Comparison of ENCODE assay signal across 21 mouse cellular contexts in the genomic region with DNA sequence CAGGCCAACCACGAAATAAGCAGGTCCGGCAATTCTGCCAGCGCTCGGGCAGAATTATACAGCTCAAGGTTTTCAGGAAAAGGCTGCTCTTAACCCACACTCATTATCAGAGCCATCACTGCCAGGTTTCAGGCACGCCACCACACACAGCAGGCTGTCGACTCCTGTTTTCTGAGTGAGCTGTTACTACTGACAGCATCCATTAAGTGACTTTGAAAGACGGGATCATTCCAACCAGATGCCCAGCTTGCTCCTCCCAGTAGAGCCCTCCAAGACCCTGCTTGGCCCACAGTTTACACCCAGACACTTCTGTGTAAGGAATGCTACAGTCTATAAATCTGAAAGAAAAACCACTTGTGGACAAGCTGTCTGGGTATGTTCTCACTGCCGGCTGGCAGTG. TPM values are rescaled to one million over a fixed set of nuclear protein-coding genes. Genes with fewer than 3 reads are reported as not detected.
DNase-seq lines count a peak whose midpoint lies in the region; ATAC-seq and TF ChIP-seq lines count a peak whose summit lies in the region.
"Had no signal": no experiment of that assay in that cellular context is flagged by ENCODE, and none has a peak within 500 bp of the region (broad histone marks: within the 10 kb centered on the region; RNA-seq: fewer than 3 reads in every experiment).

No protein-coding gene starts in this region.

- no peak for TF ChIP-seq CTCF in intestine, postnatal 0 days (IDR thresholded peaks at IDR 0.05; ENCODE audit: low read depth)

- no peak overlapping the region for H3K9ac ChIP-seq in forebrain, embryonic 15.5 days (replicated peaks)
- H3K9ac ChIP-seq in intestine, postnatal 0 days (ENCODE audit: low read depth, low read length), result 0 out of 2 replicates have a peak overlapping the region, but pooled peaks have one; percentile 31
- no peak overlapping the region for H3K9ac ChIP-seq in intestine, embryonic 15.5 days
- H3K9ac ChIP-seq: liver, embryonic 15.5 days; midbrain, embryonic 12.5 days had no signal

- no peak for DNase-seq in forebrain, embryonic 10.5 days (ENCODE audit: extremely low spot score, low spot score)
- peak; percentile 81 for DNase-seq in Muller cell, postnatal 12 days (ENCODE audit: inconsistent ontology term)
- peak; percentile 57 for DNase-seq in limb, embryonic 10.5 days (ENCODE audit: low spot score)
- no peak for DNase-seq in layer of hippocampus, adult 11-12 months (ENCODE audit: low spot score)
- no peak for DNase-seq in gastrocnemius, postnatal 14 days
- DNase-seq: kidney, adult 18-20 months; thymus, postnatal 4 days had no signal

- ATAC-seq in forebrain, embryonic 15.5 days (replicated peaks), result peak; percentile 81
- no peak for ATAC-seq in intestine, postnatal 0 days
- no peak for ATAC-seq in intestine, embryonic 15.5 days
- ATAC-seq: CD4-positive, CD25-positive, alpha-beta regulatory T cell, adult 4 months; Patski had no signal

- peaks cover 33% of the 10 kb centered on the region for H3K36me3 ChIP-seq in forebrain, embryonic 15.5 days
- H3K36me3 ChIP-seq in forebrain, embryonic 10.5 days (replicated peaks), result peaks cover 48% of the 10 kb centered on the region
- H3K36me3 ChIP-seq in intestine, postnatal 0 days (ENCODE audit: control insufficient read depth, insufficient read depth), result peaks cover 32% of the 10 kb centered on the region
- H3K36me3 ChIP-seq in intestine, embryonic 15.5 days, result peaks cover 10% of the 10 kb centered on the region; the same call in 1 of the 2 replicates
- H3K36me3 ChIP-seq in limb, embryonic 10.5 days, result peaks cover 51% of the 10 kb centered on the region
- H3K36me3 ChIP-seq: liver, embryonic 15.5 days had no signal

- no peak overlapping the region for H3K4me2 ChIP-seq in forebrain, embryonic 15.5 days (replicated peaks)
- H3K4me2 ChIP-seq in intestine, postnatal 0 days (replicated peaks; ENCODE audit: low read depth), result no peak overlapping the region
- no peak overlapping the region for H3K4me2 ChIP-seq in intestine, embryonic 15.5 days (replicated peaks)
- H3K4me2 ChIP-seq: liver, embryonic 15.5 days; midbrain, embryonic 12.5 days had no signal

- H3K9me3 ChIP-seq in forebrain, embryonic 15.5 days, result no peaks in the 10 kb centered on the region
- H3K9me3 ChIP-seq in forebrain, embryonic 10.5 days, result no peaks in the 10 kb centered on the region
- no peaks in the 10 kb centered on the region for H3K9me3 ChIP-seq in intestine, postnatal 0 days (ENCODE audit: control insufficient read depth)
- no peaks in the 10 kb centered on the region for H3K9me3 ChIP-seq in intestine, embryonic 15.5 days
- no peaks in the 10 kb centered on the region for H3K9me3 ChIP-seq in limb, embryonic 10.5 days (replicated peaks)
- H3K9me3 ChIP-seq: liver, embryonic 15.5 days; midbrain, embryonic 12.5 days had no signal

- no peak overlapping the region for H3K4me3 ChIP-seq in forebrain, embryonic 15.5 days
- H3K4me3 ChIP-seq in forebrain, embryonic 10.5 days, result no peak overlapping the region
- no peak overlapping the region for H3K4me3 ChIP-seq in intestine, postnatal 0 days (ENCODE audit: low read depth, low read length)
- no peak overlapping the region for H3K4me3 ChIP-seq in intestine, embryonic 15.5 days (replicated peaks)
- H3K4me3 ChIP-seq in limb, embryonic 10.5 days, result no peak overlapping the region
- H3K4me3 ChIP-seq: liver, embryonic 15.5 days; midbrain, embryonic 12.5 days had no signal

- H3K27ac ChIP-seq in forebrain, embryonic 15.5 days (replicated peaks), result 0 out of 2 replicates have a peak overlapping the region, but pooled peaks have one; percentile 0
- H3K27ac ChIP-seq in forebrain, embryonic 10.5 days, result no peak overlapping the region
- no peak overlapping the region for H3K27ac ChIP-seq in intestine, postnatal 0 days (ENCODE audit: low read depth, low read length)
- no peak overlapping the region for H3K27ac ChIP-seq in intestine, embryonic 15.5 days
- H3K27ac ChIP-seq in limb, embryonic 10.5 days, result no peak overlapping the region
- H3K27ac ChIP-seq: liver, embryonic 15.5 days; midbrain, embryonic 12.5 days had no signal

- H3K4me1 ChIP-seq in forebrain, embryonic 15.5 days, result peaks cover 16% of the 10 kb centered on the region
- H3K4me1 ChIP-seq in forebrain, embryonic 10.5 days, result peaks cover 9% of the 10 kb centered on the region
- peaks cover 6% of the 10 kb centered on the region; the same call in 1 of the 2 replicates for H3K4me1 ChIP-seq in intestine, postnatal 0 days (replicated peaks; ENCODE audit: control insufficient read depth, insufficient read depth, low read length)
- peaks cover 9% of the 10 kb centered on the region for H3K4me1 ChIP-seq in intestine, embryonic 15.5 days (replicated peaks)
- H3K4me1 ChIP-seq in limb, embryonic 10.5 days, result peaks cover 27% of the 10 kb centered on the region

- intact Hi-C loops in gastrocnemius, postnatal 14 days (cut with DNase I; ENCODE audit: low total_unique reads), result no loop called here

- 24% methylated on average over 8 of the region's 8 CpGs for WGBS in forebrain, embryonic 15.5 days
- 73% methylated on average over 8 of the region's 8 CpGs for WGBS in forebrain, embryonic 10.5 days
- WGBS in intestine, postnatal 0 days, result 65% methylated on average over 8 of the region's 8 CpGs
- WGBS in intestine, embryonic 15.5 days, result 48% methylated on average over 8 of the region's 8 CpGs
- 26% methylated on average over 8 of the region's 8 CpGs for WGBS in limb, embryonic 10.5 days

- no peaks in the 10 kb centered on the region for H3K27me3 ChIP-seq in forebrain, embryonic 15.5 days
- no peaks in the 10 kb centered on the region for H3K27me3 ChIP-seq in forebrain, embryonic 10.5 days (ENCODE audit: poor library complexity, severe bottlenecking)
- no peaks in the 10 kb centered on the region for H3K27me3 ChIP-seq in intestine, postnatal 0 days (replicated peaks; ENCODE audit: control insufficient read depth, insufficient read depth, low read length)
- H3K27me3 ChIP-seq in intestine, embryonic 15.5 days (replicated peaks), result no peaks in the 10 kb centered on the region
- no peaks in the 10 kb centered on the region for H3K27me3 ChIP-seq in limb, embryonic 10.5 days (ENCODE audit: low read depth, poor library complexity, severe bottlenecking)
- H3K27me3 ChIP-seq: liver, embryonic 15.5 days; midbrain, embryonic 12.5 days; Patski had no signal

RNA-seq across cellular contexts. Expression of a gene that starts 12.9 kb away (rescaled TPM):
- polyA plus RNA-seq in forebrain, embryonic 15.5 days (2015; fragmentation: Nextera tagmentation; extraction: Ambion mirVana), result 54.8 and 61.1 TPM in 2 replicates
- polyA plus RNA-seq in forebrain, embryonic 10.5 days (2016; fragmentation: Nextera tagmentation; extraction: Ambion mirVana), result 34.3 and 36.7 TPM in 2 replicates
- polyA plus RNA-seq in intestine, postnatal 0 days (2015; fragmentation: Nextera tagmentation; extraction: Ambion mirVana), result 9.8 and 10.6 TPM in 2 replicates
- polyA plus RNA-seq in intestine, embryonic 15.5 days (2015; fragmentation: Nextera tagmentation; extraction: Ambion mirVana), result 18.8 and 21.9 TPM in 2 replicates
- 40.5 and 50.1 TPM in 2 replicates for polyA plus RNA-seq in limb, embryonic 10.5 days (2016; fragmentation: Nextera tagmentation; extraction: Ambion mirVana)
- total RNA-seq in gastrocnemius, postnatal 14 days (2021), result 10 to 100 TPM in 1 of 2 experiments, 1 to 10 TPM in 1; 7.5 to 13.9 TPM

RNA-seq across cellular contexts. Expression of a gene that starts 26.6 kb away (rescaled TPM):
- polyA plus RNA-seq in forebrain, embryonic 15.5 days (2015; fragmentation: Nextera tagmentation; extraction: Ambion mirVana), result not detected in 2 replicates
- not detected in 2 replicates for polyA plus RNA-seq in forebrain, embryonic 10.5 days (2016; fragmentation: Nextera tagmentation; extraction: Ambion mirVana)
- not detected in 2 replicates for polyA plus RNA-seq in intestine, postnatal 0 days (2015; fragmentation: Nextera tagmentation; extraction: Ambion mirVana)
- polyA plus RNA-seq in intestine, embryonic 15.5 days (2015; fragmentation: Nextera tagmentation; extraction: Ambion mirVana), result not detected in 2 replicates
- polyA plus RNA-seq in limb, embryonic 10.5 days (2016; fragmentation: Nextera tagmentation; extraction: Ambion mirVana), result not detected in 2 replicates
- total RNA-seq in gastrocnemius, postnatal 14 days (2021), result not detected
- total RNA-seq: adrenal gland, adult 18-20 months; common myeloid progenitor, adult 5-6 weeks; layer of hippocampus, adult 18-20 months; left cerebral cortex, postnatal 25 days; neutrophil, adult 5-6 weeks had no signal
- polyA plus RNA-seq: CD4-positive, CD25-positive, alpha-beta regulatory T cell, adult 4 months; heart, embryonic 14.5 days; liver, embryonic 15.5 days; midbrain, embryonic 12.5 days; Patski; stomach, embryonic 16.5 days had no signal

Comparison
In these comparisons a context has a peak if more than half of its experiments do, and no peak if none do; other contexts are left out.
1. DNase-seq: peak in Muller cell, postnatal 12 days (single experiment) and limb, embryonic 10.5 days (single experiment); none in forebrain, embryonic 10.5 days (single experiment), layer of hippocampus, adult 11-12 months (single experiment) and gastrocnemius, postnatal 14 days (single experiment).